Mouse (Mus musculus) stomach, postnatal 0 days (tissue): ENCODE results near the gene Mdm1.

Experiments
- CTCF ChIP-seq: IDR thresholded peaks from 2 replicates; pipeline ENCODE4 v1.5.1; 2016; ENCODE audit warnings: antibody characterized with exemption, low read depth, mild to moderate bottlenecking, moderate library complexity
- EP300 ChIP-seq: optimal IDR thresholded peaks from 2 replicates; pipeline ENCODE3; 2016; ENCODE audit warnings: antibody characterized with exemption

GRCm38 (mm10) chr10:118121047-118121936 is 20.3 kb upstream of the Mdm1 start:
- no peak for TF ChIP-seq CTCF
- no peak for TF ChIP-seq EP300
